Mouse (Mus musculus) hematopoietic stem cell, adult 5-6 weeks (primary cell): ENCODE results near the gene Chp1. TPM values are rescaled to one million over a fixed set of nuclear protein-coding genes. Genes with fewer than 3 reads are reported as not detected.
A peak's percentile ranks its signal among the peaks of the same experiment; 100 is the strongest.
"Not testable (repeated sequence)": the region's sequence is repeated elsewhere in the genome, so short reads cannot be mapped to it uniquely, and the experiment has no call there.

ENCODE experiments used
- ATAC-seq, 2 experiments: fragments of 125-278 bp in 1 of 2; replicated peaks in 1 of 2; 2 replicates each; pipeline ENCODE4 v1.8.0; 2016 to 2017; ENCODE audit warnings: inconsistent platforms in 2 of 2, mild to moderate bottlenecking in 2 of 2, moderate number of reproducible peaks in 2 of 2, low read depth in 1 of 2, moderate TSS enrichment in 1 of 2; ENCODE audit not compliant: low FRiP score in 2 of 2, poor library complexity in 2 of 2, severe bottlenecking in 2 of 2, insufficient read depth in 1 of 2, low TSS enrichment in 1 of 2
- total RNA-seq: library from RNA; stranded (forward); fragments of 172-1452, 232-1000 nt; gene quantifications from 2 replicates; pipeline ENCODE4 v1.2.3, GENCODE M21; 2017

Gene Chp1
- total RNA-seq, 1 experiment from 2014 or later = 51.5 TPM

DNA sequence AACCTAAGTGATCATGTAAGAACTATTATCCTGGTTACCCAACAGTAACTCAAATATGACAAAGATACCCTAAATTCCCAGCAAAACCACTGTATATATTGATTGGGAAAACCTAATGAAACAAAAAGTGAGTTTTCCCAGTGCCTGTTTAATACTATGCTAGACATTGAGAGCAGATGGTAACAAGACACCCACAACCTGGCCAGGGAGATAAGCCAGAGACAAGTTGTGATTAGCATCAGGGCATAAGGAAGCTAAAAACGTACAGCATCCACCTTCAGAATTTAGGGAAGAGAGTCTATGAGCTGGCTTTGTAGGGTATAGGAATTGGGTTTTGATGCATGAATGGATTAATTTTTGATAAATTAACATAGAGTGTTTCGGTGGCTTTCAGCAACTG, 2.2 kb downstream of the Chp1 start:
- ATAC-seq = no peak

DNA sequence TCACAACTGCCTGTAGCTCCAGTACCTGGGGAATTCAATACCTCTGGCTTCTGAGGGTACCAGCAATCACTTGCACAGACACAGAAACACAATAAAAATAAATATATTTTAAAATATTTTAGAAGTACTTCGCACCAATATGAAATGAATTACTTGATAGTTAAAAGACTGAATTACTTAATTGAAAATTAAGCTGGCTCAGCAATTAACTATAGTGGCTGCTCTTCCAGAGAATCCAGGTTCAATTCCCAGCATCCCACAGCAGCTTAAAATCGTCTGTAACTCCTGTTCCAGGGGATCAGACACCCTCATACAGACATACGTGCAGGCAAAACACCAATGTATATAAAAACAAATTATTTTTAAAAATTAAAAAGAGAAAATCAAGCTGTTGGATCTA, 10.5 kb downstream of the Chp1 start:
- ATAC-seq = no peak

GRCm38 (mm10) chr2:119558737-119559340, 11.3 kb downstream of the Chp1 start:
- peak; percentile 53 to 80 for ATAC-seq

- ATAC-seq = no peak
Observed at GRCm38 (mm10) chr2:119561794-119562193, 14.3 kb downstream of the Chp1 start.

DNA sequence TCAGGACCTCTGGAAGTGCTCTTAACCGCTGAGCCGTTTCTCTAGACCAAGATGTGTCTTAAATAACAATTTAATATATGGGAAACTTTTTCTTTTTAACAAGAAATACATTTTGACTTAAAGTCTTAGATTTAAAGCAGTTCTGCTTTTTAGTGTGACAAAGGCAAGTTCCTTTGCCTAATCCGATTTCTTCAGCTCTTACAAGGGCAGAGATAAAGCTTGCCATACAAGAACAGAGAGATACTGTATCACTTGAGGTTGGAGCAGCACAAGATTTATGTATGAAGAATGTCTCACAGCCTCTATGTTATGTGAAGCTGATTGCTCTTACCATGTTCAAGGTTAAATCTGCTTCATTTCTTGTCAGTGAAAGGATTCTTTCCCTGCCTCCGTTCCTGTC, 17.8 kb downstream of the Chp1 start:
- ATAC-seq = no peak

GRCm38 (mm10) chr2:119566182-119566855, 18.8 kb downstream of the Chp1 start:
- ATAC-seq = no peak

- no peak; a peak in 1 of 4 replicates for ATAC-seq
Observed at GRCm38 (mm10) chr2:119572471-119572870, 25.0 kb downstream of the Chp1 start.

GRCm38 (mm10) chr2:119581571-119581970, 34.1 kb downstream of the Chp1 start:
- no peak for ATAC-seq

- ATAC-seq = no peak
Observed at GRCm38 (mm10) chr2:119583439-119583838, 35.9 kb downstream of the Chp1 start.

DNA sequence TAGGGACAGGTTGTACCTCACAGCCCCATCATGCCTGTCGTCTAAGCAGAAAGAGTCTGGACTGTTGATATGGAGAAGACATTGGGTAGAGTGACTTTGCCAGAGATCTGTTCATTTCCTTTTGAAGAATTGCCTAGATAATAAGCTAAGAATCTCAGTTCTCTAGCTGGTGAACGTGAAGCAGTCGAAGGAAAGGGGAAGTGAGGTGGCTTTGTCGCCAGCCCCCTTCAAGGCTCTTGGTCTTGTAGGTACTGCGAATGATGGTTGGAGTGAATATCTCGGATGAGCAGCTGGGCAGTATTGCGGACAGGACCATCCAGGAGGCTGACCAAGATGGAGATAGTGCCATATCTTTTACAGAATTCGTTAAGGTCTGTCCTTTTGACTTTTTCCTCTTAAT, 36.8 kb downstream of the Chp1 start:
- no peak for ATAC-seq

DNA sequence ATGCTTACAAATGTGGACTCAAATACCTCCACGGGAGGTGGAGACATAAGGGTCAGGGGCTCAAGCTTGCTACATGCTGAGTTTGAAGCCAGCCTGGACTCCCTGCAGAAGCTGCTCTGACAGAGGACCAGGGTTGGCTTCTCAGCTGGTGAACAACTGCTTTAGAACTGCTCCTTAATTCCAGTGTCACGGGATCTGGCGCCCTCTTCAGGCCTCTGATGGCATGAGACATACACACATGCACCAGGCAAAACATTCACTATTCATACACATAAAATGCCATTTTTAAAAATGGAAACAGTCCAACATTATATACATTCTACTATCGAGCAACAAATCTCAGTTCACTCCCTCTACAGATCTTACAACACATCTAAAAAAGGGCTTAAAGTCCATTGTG, 39.9 kb downstream of the Chp1 start:
- ATAC-seq = peak; percentile 69 to 81

GRCm38 (mm10) chr2:119591247-119591646, 43.8 kb downstream of the Chp1 start:
- ATAC-seq = no peak

GRCm38 (mm10) chr2:119593765-119594112, 46.2 kb downstream of the Chp1 start:
- ATAC-seq = 0 out of 4 replicates have a peak, but pooled peaks of 1 of the 2 experiments have one; percentile 27

DNA sequence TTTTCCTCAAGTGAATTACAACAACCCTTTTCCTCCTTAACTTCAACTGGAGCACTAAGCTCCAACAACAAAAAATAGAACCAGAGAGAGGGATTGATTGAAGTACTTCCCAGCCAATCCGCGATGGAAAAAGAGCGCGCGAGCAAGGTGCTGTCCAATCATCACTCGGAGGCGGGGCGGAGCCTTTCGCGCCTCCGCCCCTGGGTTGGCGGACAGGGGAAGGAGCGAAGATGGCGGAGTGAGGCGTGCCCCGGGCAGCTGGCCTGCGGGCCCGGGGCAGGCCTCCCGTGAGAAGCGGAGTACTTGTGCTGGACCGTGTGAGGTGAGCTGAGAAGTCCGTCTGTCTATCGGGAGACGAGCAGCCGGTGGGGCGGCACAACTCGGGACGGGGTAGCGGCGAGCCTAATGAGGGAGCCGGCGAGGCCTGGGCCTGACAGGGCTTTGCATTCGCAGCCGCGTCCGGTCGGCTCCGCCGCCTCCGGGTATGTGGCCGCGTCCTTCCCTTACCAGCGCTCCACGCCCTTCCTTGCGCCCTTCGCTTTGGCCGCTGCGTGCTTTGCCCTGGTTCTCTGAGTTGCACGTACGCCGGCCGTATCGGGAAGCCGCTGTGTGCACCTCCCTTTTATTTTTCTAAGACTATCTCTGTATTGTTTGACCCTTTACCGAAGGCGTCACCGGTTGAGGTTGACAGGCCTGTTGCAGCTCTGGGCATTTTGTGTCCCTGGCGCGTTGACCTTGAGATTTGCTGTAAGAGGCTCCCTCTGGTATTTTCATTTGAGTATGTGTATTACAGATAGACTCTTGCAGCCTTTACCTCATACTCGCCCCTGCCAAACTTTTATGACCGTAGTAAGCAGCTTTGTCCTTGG, 46.9 kb downstream of the Chp1 start:
- ATAC-seq = peak; percentile 98

DNA sequence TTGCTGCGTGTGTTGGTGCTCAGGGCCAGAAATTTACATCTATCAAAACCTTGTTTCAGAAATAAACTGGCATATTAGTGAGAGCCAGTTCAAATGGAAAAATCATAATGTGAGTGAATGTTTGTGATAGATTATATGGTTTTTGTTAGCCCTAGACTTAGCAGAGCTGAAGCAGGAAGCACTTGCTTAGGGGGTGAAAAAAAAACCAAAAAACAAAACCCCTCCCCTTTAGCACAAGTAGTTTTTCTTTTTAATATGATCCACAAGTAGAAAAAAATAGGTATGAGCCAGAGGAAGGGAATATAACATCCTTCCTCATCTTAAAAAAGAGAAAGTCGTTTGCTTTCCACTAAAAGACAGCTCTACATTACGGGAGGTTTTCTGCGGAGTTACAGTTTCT, 47.8 kb downstream of the Chp1 start:
- ATAC-seq = no peak

GRCm38 (mm10) chr2:119596781-119597330, 49.4 kb downstream of the Chp1 start:
- ATAC-seq = no peak

- no peak for ATAC-seq
Observed at GRCm38 (mm10) chr2:119601027-119601426, 53.5 kb downstream of the Chp1 start.

- not testable (repeated sequence) for ATAC-seq
Observed at GRCm38 (mm10) chr2:119601575-119601974, 54.1 kb downstream of the Chp1 start.
